Mouse (Mus musculus) lung, adult 2 months (tissue): Measurements from ENCODE around the gene Rsph6a. TPM values are rescaled to one million over a fixed set of nuclear protein-coding genes. Genes with fewer than 3 reads are reported as not detected.

Source experiments
- DNase-seq: peaks from one replicate; pipeline ENCODE4 v3.0.0; 2022
- H3K4me1 ChIP-seq: fragments of 200-500 bp; 2 replicates; pipeline ENCODE4 v1.6.1; 2011; ENCODE audit warnings: low read length; ENCODE audit not compliant: control insufficient read depth, insufficient read depth
- H3K4me3 ChIP-seq: fragments of 200-500 bp; replicated peaks from 2 replicates; pipeline ENCODE3; 2011; ENCODE audit warnings: low read depth, mild to moderate bottlenecking, control low read depth, low read length; ENCODE audit errors: extremely low read depth
- CTCF ChIP-seq: fragments of 200-500 bp; IDR thresholded peaks from 2 replicates; pipeline ENCODE4 v1.5.1; 2011; ENCODE audit warnings: mild to moderate bottlenecking, low read length, control low read depth; ENCODE audit not compliant: insufficient read depth
- POLR2A ChIP-seq: fragments of 200-500 bp; IDR thresholded peaks from 2 replicates; pipeline ENCODE4 v1.6.1; 2011; ENCODE audit warnings: low read depth, mild to moderate bottlenecking, control low read depth, low read length, borderline replicate concordance; ENCODE audit errors: extremely low read depth
- WGBS: fragments of 180-500 bp; shearing (Covaris S2); methylation state at CpG from one replicate; pipeline ENCODE4 v1.1.7; 2018; 5-methylcytosine and 5-hydroxymethylcytosine counted together
- polyA plus RNA-seq: library from polyadenylated mRNA; depleted of rRNA; stranded (reverse); fragments of >200 nt; gene quantifications from 2 replicates; pipeline ENCODE4 v1.2.3, GENCODE M21; 2012; rRNA removed

The Rsph6a gene
- polyA plus RNA-seq, 1 experiment = not detected

DNA sequence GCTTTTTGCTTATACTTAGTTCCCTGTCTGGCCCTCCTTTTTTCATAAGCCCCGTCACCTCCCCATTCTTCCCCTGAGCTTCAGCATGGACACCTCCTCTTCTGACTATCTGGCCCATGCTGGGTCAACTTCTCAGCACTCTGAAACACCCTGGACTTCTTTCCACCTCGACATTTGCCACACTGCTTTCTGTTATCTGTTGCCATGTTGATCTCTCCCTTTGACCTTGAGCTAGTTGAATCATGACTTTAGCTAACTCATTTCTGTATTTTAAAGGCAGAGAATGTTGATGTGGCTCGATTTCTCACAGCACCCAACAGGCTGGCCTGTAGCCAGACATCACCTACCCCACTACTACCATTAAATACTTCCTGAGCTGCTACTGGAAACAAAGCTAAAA lies 52.9 kb downstream of the Rsph6a start:
- DNase-seq = no peak
- H3K4me3 ChIP-seq = no peak overlapping the region
- TF ChIP-seq CTCF (no peak), POLR2A (no peak)
- H3K4me1 ChIP-seq = no peaks in the 10 kb centered on the region
- WGBS = 55% methylated on average over 3 of the region's 3 CpGs

- no peak for DNase-seq
- WGBS = 95% methylated on average over 1 of the region's 1 CpGs
- TF ChIP-seq CTCF = no peak
- TF ChIP-seq POLR2A = no peak
- H3K4me3 ChIP-seq = no peak overlapping the region
- no peaks in the 10 kb centered on the region for H3K4me1 ChIP-seq
Measured at GRCm38 (mm10) chr7:19109565-19109964, 55.1 kb downstream of the Rsph6a start.

- WGBS = 27% methylated on average over 64 of the region's 64 CpGs
Measured at GRCm38 (mm10) chr7:19118028-19118771, 63.7 kb downstream of the Rsph6a start, which contains the start of gene Gm4969. Gene Gm4969 (minus strand): TSS chr7:19118368.

DNA sequence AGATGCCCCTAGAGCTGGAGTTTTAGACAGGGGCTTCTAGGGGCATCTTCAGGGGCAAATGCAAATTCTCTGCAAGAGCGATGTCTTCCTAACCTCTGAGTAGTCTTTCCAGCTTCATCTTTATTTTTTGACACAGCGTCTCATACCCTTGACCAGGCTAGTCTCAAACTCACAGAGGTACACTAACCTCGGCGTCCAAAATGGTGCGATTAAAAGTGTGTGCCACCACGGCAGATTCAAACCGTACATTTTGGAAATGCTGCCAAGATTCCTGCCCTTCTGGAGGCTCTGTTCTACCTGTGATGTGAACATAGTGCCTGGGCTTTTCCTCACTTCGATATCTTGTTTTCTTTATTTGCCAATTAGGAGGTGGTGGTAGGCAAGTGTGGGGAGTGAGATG lies 64.6 kb downstream of the Rsph6a start:
- Histone ChIP-seq H3K4me3 (no peak overlapping the region), H3K4me1 (peaks cover 10% of the 10 kb centered on the region)
- 91% methylated on average over 8 of the region's 8 CpGs for WGBS
- no peak for DNase-seq
- TF ChIP-seq POLR2A (no peak), CTCF (no peak)

More at GRCm38 (mm10) chr7:19118028-19118771, 63.7 kb downstream of the Rsph6a start, which contains the start of gene Gm4969:
- DNase-seq = peak; percentile 34
- TF ChIP-seq CTCF (no peak), POLR2A (no peak)
- H3K4me1 ChIP-seq = peaks cover 10% of the 10 kb centered on the region
- H3K4me3 ChIP-seq = no peak within 1 kb of the TSS

- peak within 1 kb of the TSS; percentile 92 for H3K4me3 ChIP-seq
- TF ChIP-seq CTCF (no peak), POLR2A (peak; percentile 95)
- peak; percentile 90 for DNase-seq
- WGBS = 1% methylated on average over 34 of the region's 34 CpGs
- H3K4me1 ChIP-seq = peaks cover 10% of the 10 kb centered on the region
Measured at GRCm38 (mm10) chr7:19119631-19120429, 65.3 kb downstream of the Rsph6a start, which contains the start of gene Fbxo46. Gene Fbxo46 (plus strand): TSS chr7:19119859.

DNA sequence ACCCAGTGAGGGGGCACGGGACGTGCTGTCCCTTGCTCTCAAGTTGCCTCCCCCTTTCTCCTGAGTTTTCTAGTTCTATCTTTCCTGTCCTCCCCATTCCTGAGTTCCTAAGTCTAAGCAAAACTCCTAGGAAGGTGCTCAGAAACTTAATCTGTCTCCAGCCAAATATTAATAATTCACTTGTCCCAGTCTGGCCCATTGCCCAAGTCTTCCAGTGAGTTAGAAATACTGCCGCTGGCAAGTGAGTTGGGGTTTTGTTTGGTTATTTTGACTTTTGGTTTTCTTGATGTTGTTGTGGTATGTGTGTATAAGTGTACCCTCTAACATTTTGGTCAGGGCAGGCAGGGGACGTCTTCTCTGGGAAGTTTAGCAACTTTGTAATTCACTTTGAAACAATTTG lies 67.2 kb downstream of the Rsph6a start:
- TF ChIP-seq CTCF (no peak), POLR2A (no peak)
- Histone ChIP-seq H3K4me3 (no peak overlapping the region), H3K4me1 (peaks cover 10% of the 10 kb centered on the region)
- DNase-seq = no peak
- 74% methylated on average over 4 of the region's 4 CpGs for WGBS

Other genes with a start within 250 kb of the Rsph6a start
- gene Psg17, start 233.1 kb upstream of the Rsph6a start, polyA plus RNA-seq = 0.27 and 1.1 TPM in 2 replicates
- 17.1 and 27.9 TPM in 2 replicates for gene Mill2, start 214.7 kb upstream of the Rsph6a start, polyA plus RNA-seq
- 46.7 and 112 TPM in 2 replicates for gene Pglyrp1, start 183.4 kb upstream of the Rsph6a start, polyA plus RNA-seq
- 22.7 and 26.9 TPM in 2 replicates for gene Ccdc61, start 144.3 kb upstream of the Rsph6a start, polyA plus RNA-seq
- 4.2 and 5.0 TPM in 2 replicates for gene Nova2, start 128.8 kb upstream of the Rsph6a start, polyA plus RNA-seq
- gene Nanos2, start 67.3 kb upstream of the Rsph6a start, polyA plus RNA-seq = 0.07 and 0.09 TPM in 2 replicates
- gene Mypop, start 63.4 kb upstream of the Rsph6a start, polyA plus RNA-seq = 7.2 and 10.2 TPM in 2 replicates
- 34.7 and 39.9 TPM in 2 replicates for gene Irf2bp1, start 50.6 kb upstream of the Rsph6a start, polyA plus RNA-seq
- 0.39 and 0.60 TPM in 2 replicates for gene Foxa3, start 31.2 kb upstream of the Rsph6a start, polyA plus RNA-seq
- 69.3 and 76.1 TPM in 2 replicates for gene Sympk, start 30.3 kb upstream of the Rsph6a start, polyA plus RNA-seq
- 94.6 and 101 TPM in 2 replicates for gene Dmwd, start 21.5 kb downstream of the Rsph6a start, polyA plus RNA-seq
- gene Dmpk, start 29.2 kb downstream of the Rsph6a start, polyA plus RNA-seq = 209 and 259 TPM in 2 replicates
- gene Six5, start 39.9 kb downstream of the Rsph6a start, polyA plus RNA-seq = 39.6 and 47.2 TPM in 2 replicates
- gene Gm4969, start 63.7 kb downstream of the Rsph6a start, polyA plus RNA-seq = not detected in 2 replicates
- gene Fbxo46, start 65.2 kb downstream of the Rsph6a start, polyA plus RNA-seq = 10.7 and 12.3 TPM in 2 replicates
- gene Qpctl, start 94.6 kb downstream of the Rsph6a start, polyA plus RNA-seq = 11.1 and 14.9 TPM in 2 replicates
- gene Snrpd2, start 95.0 kb downstream of the Rsph6a start, polyA plus RNA-seq = 16.2 and 20.1 TPM in 2 replicates
- 0.19 and 0.24 TPM in 2 replicates for gene Gipr, start 111.4 kb downstream of the Rsph6a start, polyA plus RNA-seq
- gene Eml2, start 121.7 kb downstream of the Rsph6a start, polyA plus RNA-seq = 73.7 and 81.5 TPM in 2 replicates
- gene Gpr4, start 157.8 kb downstream of the Rsph6a start, polyA plus RNA-seq = 21.6 and 29.5 TPM in 2 replicates
- gene Opa3, start 173.6 kb downstream of the Rsph6a start, polyA plus RNA-seq = 24.6 and 27.6 TPM in 2 replicates
- 194 TPM in 2 replicates for gene Vasp, start 217.1 kb downstream of the Rsph6a start, polyA plus RNA-seq
- gene Ppm1n, start 225.4 kb downstream of the Rsph6a start, polyA plus RNA-seq = 0.23 and 0.36 TPM in 2 replicates
- 56.3 and 76.2 TPM in 2 replicates for gene Rtn2, start 227.9 kb downstream of the Rsph6a start, polyA plus RNA-seq